Mouse (Mus musculus) cerebellum, adult 11 months (tissue): Measurements from ENCODE around the gene Eno3.

ENCODE experiments used
- DNase-seq: peaks from one replicate; pipeline ENCODE4 v3.0.0; 2022

The Eno3 gene

DNA sequence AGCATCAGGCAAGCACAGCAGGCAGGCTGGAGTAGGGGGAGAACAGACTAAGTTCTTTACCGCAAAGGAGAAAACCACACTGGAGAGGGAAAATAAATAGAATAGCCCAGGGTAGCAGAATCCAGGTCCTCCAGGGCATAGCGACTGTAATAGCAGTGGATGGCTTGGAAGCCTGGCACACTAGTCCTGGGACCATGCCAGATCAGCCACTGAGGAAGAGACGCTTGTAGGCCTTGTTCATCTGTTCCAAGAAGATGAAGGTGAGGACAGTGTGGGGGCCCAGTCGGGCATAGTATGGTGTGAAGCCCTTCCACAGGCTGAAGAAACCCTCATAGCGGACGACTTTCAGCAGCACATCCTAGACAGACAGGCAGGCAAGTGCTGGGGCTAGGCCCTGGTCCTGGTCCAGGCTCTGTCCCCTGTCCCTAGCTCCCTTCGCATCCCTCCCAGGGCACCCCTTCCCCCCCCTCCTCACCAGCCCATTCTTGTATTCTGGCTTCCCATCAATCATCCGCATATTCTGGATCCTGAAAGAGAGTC is 12.4 kb upstream of the Eno3 start:
- DNase-seq, result no peak

DNA sequence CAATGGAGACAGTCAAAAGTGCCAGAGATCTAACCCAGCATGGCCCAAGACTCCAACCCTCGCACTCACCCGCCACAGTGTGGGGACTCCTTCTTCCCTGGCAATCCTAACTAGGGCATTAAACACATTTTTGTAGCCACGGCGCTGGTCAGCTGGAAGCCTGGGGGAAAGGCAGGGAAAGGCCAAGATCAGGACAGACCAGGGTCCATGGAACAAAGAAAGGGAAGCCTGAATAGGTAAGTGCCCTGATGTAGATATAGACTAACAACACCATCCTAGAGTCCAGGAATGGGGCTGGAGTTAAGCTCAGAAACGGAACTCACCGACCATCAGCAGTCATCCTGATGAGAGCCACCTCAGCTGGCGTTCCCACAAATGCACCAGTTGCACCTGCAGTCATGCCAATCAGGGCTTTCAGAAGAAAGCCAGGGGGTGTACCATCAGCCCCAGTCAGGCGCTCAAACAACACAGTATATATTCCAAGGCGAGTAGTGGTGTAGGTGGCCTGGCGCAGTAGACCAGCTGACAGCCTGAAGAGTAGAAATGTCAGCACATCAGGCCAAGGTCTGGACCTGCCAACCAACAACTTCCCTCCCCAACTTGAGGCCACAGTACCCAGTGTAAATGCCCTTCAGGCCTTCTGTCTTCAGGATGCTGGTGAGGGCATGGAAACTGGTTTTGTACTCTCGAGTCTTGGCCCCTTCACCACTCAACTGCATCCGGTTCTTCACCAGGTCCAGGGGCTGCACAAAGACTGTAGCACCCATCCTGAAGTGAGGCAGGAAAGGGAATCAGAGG is 11.3 kb upstream of the Eno3 start:
- no peak for DNase-seq

DNA sequence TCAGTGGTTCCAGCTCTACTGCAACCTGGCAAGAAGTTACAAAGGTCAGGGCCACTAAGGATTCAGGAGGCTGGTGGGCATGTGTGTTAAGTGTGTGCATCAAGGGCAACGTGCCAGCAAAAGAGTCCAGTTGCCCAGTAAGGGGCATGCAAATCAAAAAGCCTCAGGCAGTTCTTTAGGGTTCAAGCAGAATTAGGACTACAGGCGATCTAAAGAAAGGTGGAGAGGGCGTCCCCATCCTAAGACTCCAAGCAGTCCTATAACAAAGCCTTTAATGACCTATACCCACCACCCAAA is 10.8 kb upstream of the Eno3 start:
- DNase-seq, result peak; percentile 48

DNA sequence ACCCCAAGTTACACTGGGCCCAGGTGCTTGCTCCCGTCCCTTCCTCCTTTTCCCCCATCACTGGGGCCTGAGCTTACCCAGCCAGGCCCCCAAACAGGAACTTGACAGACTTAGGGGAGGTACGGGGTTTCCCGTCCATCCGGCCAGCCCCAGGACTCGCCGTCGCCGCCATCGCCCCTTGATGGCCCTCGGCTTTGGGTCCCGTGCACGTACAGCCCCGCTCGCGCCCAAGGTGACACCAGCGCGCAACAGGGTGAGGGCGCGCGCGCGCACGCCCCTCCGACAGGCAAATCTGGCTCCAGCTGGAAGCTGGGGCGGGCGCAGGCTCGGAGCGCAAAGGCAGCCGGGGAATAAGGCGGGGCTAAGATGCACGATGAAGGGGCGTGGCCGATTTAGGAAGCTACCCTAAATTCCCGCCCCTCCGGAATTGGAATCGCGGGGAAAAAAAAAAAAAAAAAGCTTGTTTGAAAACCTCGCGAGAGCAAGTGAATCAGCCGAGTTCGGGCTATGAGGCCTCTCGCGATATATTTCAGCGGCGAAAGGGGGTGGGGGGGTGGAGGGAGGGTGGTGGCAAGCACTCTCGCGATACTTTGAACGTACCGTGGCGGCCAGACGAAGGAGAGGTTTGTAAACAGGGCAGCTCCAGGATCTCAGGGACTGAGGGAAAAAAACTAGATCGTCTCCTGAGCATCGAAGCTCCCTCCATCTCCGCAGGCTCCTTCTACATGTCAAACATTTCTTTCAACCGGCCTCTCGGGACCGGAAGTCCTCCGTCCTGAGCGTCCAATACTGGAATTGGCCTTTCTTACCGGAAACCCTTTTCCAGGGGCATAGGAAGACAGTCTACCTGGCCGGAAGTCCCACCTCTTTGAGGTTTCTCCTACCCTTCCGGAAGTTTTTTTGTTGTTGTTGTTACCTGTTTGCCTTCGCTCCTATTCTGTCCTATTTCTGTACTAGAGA is 10.0 kb upstream of the Eno3 start, which contains the start of the genes Rnf167 and Slc25a11:
Gene Rnf167, plus strand, starts transcription at position 545 of the 960 bp plus-strand sequence.
Gene Slc25a11, minus strand, starts transcription at position 789 of the 960 bp plus-strand sequence.
- peak; percentile 97 for DNase-seq

DNA sequence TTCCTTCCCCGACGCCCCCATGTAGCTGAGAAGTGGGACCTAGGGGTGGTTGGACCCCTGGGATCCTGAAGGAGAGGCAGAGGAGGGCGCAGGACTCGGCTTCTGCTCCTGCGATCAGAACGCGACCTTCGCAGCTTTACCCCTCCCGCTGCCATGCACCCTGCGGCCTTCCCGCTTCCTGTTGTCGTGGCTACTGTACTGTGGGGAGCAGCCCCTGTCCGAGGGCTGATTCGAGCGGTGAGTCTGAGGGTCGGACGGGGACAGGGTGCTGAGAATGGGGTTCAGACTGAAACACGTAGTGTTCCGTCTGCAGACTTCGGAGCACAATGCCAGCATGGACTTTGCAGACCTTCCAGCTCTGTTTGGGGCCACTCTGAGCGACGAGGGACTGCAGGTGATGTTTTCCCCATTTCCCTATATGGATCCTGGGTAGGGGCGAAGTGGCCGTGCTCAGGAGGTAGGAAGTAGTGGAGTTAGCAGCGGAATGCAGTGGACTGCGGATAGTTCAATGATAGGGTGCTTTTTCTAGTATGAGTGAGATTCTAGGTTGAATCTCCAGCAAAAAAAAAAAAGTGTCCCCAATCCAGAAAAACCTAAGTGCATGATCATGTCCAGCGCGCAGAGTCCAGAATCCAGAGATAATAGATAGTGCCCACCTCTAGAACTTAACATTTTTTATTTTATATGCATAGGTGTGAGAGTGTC is 9.1 kb upstream of the Eno3 start:
- no peak for DNase-seq

DNA sequence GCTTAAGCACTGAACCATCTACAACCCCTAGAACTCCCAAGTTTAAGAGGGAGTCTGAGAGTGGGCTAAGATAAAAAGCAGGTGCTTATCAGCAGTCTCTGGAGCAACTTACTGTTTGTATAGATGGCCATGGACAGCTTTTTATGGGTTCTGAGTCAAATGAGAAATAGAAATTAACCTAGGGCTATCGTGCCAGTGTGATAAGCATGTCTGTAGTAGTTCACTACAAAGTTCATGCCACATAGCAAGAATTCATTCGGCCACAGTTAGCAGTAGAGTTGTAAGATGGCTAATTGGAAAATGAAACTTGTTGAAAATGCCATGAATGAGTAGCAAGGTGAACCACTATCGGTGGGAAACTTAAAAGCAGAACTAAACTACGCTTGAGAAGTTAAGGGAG is 8.5 kb upstream of the Eno3 start:
- DNase-seq, result no peak

DNA sequence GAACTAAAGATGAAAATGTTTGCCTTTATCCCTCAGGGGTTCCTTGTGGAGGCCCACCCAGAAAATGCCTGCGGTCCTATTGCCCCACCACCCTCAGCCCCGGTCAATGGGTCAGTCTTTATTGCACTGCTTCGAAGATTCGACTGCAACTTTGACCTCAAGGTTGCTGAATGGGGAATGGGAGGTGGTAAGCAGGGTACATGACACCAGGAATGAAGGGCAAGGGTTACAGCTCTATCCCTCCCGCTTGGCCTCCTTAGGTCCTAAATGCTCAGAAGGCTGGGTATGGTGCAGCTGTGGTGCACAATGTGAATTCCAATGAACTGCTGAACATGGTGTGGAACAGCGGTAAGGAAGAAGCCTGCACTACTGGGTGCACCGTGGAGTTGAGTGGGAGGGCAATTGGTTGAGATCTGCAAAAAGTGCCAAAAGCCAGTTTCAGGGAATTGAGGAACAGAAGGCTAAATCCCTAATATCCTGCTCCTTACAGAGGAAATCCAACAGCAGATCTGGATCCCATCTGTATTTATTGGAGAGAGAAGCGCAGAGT is 7.7 kb upstream of the Eno3 start:
- no peak for DNase-seq

DNA sequence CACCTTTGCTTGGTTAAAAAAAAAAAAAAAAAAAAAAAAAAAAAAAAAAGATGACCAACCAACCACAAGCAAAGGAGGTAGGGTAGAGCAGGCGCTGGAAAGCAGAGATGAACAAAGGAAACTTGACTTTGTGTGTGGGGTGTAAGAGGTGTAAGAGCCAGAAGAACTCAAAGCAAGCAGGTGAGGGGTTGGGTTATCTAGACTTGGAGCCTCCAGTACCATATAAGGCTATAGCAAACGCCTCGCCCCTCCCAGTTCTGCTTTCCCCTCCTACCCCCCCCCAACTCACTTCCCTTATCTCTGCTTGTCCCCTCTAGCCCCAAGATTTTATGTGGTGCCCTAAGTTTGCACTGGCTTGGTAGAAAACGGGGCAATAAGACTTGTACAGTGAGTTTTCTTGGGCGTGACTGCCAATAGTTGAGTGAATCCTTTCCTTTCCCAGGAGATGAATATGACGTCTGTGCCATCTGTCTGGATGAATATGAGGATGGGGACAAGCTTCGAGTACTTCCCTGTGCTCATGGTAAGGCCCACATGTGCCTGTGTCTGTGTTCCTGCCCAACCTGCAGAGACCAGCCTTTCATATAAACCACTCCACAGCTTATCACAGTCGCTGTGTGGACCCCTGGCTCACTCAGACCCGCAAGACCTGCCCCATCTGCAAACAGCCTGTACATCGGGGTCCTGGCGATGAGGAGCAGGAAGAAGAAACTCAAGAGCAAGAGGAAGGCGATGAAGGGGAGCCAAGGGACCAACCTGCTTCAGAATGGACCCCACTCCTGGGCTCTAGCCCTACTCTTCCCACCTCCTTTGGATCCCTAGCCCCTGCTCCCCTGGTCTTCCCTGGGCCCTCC is 6.5 kb upstream of the Eno3 start:
- no peak for DNase-seq

DNA sequence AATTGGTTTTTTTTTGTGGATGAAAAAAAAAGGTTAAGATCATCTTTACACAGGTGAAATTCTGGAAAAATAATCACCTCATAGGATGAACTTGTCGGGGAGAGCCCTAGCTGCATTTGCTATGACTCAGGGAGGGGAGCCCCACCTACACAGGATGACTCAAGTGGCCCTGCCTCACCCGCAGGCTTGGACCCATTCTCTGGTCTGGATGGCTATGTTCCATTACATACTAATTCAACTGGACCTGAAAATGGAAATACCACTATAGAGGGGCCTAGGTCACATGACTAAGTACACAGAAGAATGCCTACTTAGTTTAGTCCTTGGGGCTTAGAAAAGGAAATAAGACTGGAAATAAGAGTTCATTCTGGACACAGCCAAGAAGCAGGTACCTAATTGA is 5.6 kb upstream of the Eno3 start:
- no peak for DNase-seq

DNA sequence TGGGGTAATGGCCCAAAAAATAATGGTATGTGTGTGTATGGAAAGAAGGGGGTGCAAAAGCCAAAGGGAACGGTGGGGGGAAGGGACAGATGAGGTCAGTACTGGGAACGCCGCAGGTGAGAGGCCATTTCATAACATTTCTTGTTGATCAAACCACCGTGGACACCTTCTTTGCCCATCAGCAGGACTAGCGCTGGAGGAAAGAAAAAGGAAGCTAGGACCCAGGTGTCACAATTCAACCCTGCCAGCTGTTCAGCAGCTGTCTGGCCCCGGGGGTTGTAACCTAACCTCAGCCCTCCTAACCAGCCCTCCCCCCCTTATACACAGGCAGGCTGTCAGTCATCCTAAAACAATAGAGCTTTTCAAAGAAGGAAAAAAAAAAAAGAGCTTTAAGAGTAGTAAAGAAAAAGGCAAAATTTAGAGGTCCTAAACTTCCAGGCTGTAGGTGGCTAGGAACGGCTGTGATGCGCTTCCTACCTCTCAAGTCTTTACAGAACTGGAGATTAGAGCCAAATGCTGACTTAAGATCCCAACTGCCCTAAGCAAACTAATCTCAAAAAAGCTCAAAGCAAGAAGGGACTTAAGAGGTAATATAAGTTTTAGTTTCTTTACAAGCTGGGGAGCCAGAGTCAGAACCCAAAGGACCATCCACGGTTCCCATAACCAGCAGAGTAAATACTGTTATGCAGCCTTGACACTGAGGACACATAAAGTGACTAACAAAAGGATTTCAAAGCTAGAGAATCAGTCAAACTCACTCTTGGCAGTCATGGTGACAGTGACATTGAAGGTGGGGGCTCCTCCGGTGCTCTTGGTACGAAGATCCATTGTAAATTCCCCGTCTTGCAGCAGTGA is 4.7 kb upstream of the Eno3 start:
- DNase-seq, result peak; percentile 24

DNA sequence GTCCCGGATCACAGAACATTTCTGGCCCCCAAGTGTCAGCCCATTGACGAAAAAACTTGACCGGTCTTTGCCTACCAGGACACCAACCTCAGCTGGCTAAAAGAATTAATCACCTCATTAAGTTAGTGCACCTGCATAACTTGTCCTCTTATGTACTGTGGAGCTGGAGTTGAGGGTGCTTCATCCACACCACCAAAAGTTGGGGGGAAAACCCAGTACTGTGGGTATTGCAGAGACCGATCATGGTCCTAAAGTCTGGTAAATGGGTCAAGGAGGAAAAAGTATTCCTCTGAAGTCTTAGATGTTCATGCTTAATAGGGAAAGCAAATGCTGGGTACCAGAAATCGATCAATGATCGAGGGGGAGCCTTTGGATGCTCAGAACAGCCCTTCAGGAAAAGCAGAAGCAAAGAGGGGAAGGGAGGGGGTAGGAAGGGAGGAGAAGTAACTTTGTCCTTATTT is 4.1 kb upstream of the Eno3 start:
- peak; percentile 24 for DNase-seq

DNA sequence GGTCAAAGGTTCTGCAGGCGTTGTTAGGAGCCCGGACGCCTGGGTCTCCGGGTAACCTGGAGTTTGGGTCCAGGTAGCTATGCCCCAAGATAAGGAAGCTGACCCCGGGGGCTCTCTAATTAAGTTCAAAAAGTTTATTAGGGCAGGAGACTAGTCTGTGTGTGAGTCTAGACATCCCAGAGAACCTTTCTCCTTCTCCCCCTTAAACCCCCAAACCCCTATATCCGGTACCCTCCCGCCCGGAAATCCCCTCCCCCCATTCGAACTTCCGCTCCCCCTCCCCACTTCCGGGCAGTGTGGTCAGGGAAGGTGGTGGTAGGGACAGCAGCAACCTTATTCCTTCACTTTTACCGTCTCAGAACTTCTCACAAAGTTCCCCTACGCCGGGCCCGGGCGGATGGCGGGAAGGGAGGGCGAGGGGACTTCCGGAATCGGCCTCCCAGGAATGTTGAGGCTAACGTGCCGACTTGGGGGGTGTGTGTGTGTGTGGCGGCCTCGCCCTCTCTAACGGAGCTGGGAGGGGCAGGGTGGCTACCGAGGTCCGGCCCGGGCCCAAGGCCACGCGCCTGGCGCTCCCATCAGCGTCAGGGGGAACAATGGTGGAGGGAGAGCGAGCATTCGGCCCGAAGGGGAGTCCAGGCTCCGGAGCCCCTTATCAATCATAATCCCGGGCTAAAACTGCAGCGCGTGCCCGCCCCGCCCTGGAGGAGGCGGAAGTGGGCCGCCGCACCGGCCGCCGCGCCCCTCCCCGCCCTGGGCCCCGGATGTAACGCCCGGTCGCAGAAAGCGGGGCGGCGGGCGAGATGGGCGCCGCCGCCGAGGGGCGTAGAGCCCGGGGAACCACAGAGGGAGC is 3.4 kb upstream of the Eno3 start:
- DNase-seq, result peak; percentile 22

DNA sequence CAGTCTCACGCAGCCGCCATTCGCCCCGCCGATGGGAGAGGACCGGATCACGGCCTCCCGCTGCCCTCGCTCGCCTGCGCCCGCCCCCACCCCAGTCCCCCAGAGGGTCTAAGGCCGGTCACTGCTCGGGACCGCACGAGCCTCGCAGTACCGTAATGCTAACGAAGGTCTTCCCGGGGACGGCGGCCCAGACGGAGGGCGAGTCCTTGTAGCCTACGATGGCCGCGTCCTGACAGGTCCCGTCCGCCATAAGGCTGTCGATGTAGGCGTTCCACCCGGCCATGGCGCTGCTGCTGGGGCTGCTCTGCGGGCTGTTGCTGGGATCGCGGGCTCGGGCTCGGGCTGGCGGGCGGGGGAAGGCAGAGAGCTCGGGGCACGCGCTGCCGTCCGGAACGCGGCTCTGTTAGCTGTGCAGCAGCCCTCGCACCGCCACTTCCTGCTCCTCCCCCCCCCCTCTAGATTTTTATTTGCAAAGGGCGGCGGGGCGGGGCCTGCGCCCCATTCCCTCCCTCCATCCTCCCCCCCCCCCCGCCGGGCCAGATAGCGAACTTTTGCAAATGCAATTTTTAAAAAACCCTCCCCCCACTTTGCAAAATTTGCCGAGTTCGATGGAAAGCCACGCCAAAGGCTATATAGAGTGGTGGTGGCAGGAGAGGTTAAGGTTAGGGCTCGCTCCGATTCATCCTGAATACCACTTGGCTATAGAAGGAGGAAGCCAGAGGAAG is 2.6 kb upstream of the Eno3 start, which contains the start of gene Pfn1:
Gene Pfn1, minus strand, starts transcription at position 447 of the 725 bp plus-strand sequence.
- peak; percentile 72 for DNase-seq

DNA sequence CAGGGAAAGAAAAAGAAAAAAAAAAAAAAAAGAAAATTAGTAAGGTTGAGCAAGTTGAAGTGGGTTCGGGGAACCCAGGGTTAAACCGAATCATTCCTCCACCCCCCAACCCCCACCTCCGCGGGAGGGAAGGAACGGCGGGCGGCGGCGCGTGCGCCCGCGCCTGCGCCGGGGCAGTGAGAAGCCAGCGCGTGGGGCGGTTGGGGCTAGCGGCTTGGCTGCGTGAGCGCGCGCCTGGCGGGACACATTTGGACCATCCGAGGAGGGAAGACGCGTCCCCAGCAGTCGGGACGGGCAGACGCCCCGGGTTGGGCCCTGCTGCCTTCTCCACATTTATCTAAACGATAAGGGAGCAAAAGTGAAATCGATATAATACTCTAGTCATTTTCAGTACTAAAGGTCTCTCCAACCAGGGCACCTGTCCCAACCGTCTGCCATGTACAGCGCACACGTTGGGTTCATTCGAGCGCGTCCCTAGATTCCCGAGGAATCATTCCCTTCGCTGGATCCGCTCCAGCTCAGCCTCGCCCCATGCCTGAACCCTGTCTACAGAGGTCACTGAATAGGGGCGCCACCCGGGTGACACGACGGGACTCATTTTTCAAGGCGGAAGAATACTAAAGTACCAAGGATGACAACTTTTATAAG is 2.0 kb upstream of the Eno3 start:
- peak; percentile 80 for DNase-seq

DNA sequence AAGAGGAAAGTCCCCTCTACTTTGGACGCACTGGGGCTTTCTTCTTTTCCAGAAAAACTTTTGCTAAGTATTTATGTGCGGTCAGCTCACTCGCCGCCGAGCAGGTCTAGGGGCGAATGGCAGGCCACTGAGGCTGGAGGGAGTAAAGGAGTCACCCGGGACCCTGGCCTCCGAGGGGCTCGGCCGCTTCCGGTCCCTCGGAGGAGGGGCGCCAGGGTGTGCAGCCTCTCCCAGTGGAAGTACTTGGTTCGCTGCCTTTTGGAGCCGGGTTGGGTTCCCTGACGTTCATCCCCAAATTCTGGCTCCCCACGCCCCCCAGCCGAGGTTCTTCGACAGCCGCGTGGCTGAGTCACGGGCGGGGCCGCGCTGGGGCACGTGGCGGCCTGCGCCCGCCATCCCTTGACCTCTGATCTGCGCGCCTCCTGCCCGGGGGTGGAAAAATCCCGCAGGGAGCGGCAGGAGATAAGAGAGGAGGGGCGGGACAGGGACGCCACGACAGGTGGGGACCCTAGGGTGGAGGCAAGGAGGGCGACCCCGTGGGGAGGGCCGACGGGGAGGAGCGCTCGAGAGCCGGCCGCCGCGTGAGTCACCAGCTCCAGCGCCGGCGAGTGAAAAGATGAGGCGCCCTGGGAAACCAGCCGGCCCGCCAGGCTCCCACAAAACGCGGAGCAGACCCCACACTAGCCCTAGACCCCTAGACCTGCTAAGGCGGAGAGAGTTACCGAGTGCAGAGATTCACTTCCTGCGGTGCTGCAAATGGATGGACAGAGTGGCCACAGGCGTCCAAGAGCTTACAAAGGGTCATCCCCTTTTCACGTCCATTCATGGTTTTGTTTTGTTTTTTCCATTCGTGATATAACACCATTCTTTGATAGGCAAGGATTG is 1.2 kb upstream of the Eno3 start:
- DNase-seq, result peak; percentile 41

DNA sequence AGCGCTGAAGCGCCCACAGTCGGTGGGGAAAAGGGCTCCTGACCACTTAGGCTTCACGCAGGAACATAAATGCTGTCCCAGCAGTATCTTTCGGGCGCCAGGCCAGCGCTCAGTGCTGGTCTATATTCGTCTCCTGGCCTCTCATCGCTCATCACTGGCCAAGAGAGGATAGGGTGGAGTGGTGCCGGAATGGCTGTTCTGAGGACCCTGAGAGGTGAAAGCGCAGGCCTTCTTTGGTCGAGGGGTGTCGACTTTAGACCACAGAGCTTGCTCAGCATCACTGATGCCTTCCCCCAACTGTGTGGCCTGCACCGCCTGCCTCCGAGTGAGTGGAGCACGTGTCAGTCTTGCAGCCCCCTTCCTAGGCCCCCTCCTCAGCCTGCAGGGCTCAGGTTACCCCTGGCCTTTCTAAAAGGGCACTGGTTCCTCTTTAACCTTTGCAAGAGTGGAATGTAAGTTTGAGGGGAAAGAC is 510 bp upstream of the Eno3 start:
- peak; percentile 34 for DNase-seq

DNA sequence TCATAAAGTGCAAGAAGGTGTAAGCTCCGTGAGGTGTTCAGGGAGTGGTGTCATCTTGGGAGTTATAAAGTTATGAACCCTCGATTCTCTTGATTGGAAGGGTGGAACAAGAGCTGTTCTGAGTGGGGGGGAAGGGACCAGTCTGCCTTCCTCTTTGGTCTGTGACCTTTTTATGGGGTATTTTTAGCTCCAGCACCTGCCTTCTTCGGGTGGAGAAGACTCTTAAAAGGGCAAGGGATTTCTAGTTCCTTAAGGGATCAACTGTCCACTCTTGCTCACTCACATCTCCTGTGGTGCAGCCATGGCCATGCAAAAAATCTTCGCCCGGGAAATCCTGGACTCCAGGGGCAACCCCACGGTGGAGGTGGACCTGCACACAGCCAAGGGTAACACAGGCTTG is 571 bp downstream of the Eno3 start:
- no peak for DNase-seq
